Mouse (Mus musculus): ENCODE measurements around the gene Apod.
"Not testable (repeated sequence)": the region's sequence is repeated elsewhere in the genome, so short reads cannot be mapped to it uniquely, and the experiment has no call there.

Gene Apod

DNA sequence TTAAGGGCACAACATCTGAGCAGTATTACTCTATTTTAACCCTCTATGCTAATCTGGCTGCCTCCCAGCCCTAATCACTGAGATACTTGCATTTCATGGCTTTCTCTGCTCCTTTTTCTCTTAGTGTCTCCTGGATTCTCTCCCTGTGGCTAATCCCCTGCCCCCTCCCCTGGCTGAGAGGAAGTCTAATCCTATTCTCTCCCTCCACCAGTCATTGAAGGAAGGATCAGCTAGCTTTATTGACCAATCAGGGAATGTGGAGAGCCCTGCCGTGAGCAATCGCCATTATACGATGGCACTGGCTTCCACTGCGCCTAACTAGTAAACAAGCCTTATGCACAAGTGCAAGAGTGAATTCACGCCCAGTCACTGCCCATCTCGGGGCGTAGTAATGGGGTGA, 6.3 kb upstream of the Apod start:
- no peak for DNase-seq (ENCODE audit: low spot score)

GRCm38 (mm10) chr16:31319723-31320122, 5.1 kb upstream of the Apod start:
- DNase-seq (ENCODE audit: low spot score): not testable (repeated sequence)

DNA sequence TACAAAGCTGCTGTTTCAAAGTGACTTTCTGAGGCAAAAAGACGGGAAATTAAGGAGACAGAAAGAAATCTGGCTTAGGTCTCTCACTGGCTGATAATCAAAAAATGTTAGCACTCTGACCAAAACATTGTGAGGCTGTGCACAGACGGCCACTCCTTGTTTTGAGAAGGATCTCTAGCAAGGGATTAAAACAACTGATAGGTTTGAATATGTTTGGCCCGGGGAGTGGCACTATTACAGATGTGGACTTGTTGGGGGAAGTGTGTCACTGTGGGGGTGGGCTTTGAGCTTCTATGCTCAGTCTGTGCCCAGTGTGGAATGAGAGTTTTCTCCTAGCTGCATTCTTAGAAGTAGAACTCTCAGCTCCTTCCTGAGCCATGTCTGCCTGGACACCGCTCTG, 4.7 kb upstream of the Apod start:
- no peak for DNase-seq (ENCODE audit: low spot score)

DNA sequence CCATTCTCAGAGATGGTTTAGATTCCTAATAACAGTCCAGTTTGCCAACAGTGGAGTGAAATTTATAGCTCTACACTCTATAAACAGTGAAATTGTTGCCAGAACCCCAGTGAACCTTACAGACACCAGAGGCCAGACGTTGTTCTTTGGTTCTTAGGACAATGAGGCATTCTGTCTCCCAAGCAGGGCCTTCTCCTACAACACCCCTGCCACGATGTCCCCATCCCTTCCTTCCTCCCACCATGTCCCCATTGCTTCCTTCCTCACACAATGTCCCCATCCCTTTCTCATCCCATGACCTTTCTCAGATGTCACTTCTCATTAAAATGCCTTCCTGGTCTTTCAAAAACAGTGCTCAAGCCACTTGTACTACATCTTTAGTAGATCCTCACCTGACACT, 3.8 kb upstream of the Apod start:
- DNase-seq (ENCODE audit: low spot score): no peak

DNA sequence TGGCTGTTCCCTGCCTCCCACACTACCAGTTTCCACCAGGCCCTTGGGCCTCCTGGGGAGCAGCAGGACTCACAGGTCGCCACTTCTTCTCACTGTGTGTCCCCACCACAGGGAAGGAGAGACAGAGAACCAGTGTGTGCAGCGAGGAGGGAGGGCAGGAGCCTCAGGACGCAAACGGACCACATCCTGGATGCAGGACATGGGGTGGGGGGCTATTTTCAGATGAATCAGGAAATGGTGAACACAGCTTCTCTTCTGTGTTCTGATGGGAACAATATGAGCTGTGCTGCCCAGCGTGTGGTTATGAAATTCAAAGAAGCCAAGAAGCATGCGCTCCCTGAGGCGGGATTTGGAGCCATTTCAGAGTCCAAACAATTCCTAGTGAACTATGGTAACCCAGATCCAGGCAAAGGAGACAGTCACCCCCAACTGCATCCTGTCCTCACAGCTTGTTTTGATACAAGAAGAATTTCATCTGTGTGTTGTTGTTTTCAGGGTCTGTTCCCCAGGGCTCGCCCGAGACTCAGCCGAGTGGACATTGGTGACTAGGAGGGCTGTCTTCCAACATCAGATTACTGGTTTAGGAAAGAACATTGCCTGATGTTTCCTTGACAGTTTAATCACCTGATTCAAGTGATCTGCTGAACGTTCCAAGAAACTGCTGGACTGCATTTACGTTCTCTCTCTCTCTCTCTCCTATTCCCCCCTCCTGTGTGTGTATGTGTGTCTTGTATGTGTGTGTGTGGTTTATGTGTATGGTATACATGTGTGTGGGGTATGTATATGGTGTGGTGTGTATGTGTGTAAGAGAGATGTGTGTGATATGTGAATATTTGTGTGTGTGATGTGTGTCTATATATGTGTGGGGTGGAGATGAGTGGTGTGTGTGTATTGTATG, 1.9 kb upstream of the Apod start:
- DNase-seq (ENCODE audit: low spot score): peak; percentile 43

DNA sequence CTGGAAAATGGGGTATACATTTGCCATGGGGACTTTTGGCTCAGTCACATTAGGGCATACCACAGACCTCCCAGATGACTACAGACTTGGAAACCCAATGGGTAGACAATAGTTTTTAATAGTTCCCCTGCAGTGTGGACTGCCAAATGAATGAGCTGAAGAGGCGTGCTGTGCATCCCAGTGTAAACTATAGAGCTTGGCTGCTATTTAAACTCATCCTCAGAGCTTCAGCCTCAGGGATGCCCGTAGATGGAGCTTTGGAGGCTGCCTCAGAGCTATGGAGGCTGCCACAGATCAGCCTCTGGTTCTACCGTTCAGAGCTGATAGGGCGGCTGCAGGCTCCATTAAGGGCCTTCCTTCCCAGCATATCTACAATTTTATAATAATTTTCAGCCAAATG, 686 bp upstream of the Apod start:
- DNase-seq (ENCODE audit: low spot score): no peak

GRCm38 (mm10) chr16:31313611-31314010, 997 bp downstream of the Apod start:
- no peak for DNase-seq (ENCODE audit: low spot score)

DNA sequence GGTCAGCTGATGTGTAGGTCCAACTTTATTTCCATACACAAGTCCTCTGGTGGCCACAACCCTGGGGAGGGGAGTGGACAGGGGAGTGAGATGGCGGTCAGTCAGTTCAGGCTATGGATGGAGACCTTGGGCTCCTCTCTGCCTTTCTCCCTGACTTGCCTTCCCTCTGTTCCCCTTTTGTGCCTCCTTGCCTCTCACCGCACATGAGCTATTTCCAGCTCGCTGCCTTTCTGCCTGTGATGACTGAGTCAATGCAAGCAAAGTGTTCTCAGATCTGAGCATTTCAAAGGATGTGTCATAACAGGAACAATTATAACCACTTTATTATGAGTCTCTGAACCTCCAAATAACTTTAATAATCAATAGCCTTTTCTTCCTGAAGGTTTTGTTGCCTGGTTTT, 2.3 kb downstream of the Apod start:
- DNase-seq (ENCODE audit: low spot score): peak; percentile 35

- DNase-seq (ENCODE audit: low spot score): no peak
Measured at GRCm38 (mm10) chr16:31305199-31305919, 9.2 kb downstream of the Apod start.

DNA sequence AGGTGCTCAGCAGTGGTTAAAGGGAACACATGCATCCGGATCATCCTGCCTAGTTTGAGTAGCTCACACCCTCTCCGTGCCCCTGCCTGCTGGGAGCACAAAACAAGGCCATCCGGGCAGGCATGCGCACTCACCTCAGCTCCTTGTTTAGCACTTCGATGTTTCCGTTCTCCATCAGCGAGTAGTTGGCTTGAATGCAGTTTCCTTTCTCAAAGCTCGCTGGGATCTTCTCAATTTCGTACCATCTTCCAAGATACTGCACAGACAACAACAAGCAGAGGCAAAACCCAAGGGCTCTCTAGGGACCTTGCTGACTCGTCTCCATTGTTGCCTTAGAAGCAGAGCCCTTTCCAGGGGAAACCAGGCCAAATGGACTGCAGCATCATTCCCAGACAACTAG, 11.3 kb downstream of the Apod start:
- DNase-seq (ENCODE audit: low spot score): no peak

GRCm38 (mm10) chr16:31300883-31301532, 13.6 kb downstream of the Apod start:
- no peak for DNase-seq (ENCODE audit: low spot score)

- no peak for DNase-seq (ENCODE audit: low spot score)
Measured at GRCm38 (mm10) chr16:31300467-31300866, 14.1 kb downstream of the Apod start.

GRCm38 (mm10) chr16:31299960-31300353, 14.7 kb downstream of the Apod start:
- no peak for DNase-seq (ENCODE audit: low spot score)

DNA sequence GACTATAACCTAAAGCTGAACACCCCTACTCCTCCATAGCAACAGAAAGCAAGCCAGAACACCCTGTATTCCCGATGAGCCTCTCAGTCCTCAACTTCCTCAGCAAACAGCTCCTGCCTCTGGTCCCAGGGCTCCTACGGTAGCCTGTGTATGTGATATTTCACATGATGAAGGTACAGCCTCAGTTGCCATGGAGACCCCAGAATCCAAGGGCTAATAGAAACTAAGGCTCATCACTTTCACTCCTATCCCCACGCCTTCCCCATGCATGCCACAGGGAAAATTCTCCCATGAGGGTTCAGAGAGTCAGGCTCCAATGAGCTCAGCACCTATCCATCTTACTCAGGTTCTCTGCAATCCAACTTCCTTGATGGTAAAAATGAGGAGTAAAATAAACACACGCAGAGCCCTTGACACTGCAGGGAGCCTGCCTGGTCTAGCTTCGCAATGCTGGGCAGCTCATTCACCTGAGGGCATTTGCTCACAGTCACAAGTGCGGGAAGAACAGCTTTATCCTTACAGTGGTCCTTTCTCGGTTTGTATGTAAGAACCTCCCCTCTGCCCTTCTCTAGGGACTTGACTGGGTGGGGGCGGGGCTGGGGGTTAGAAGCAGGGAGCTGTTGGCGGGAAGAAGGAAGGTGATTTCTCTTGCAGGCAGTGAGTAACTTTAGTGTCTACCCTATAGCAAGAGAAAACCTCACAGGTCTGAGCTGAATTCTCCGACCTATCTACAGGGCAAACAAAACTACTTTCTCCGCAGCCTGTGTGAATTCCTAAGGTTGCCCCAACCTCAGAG, 15.2 kb downstream of the Apod start:
- DNase-seq (ENCODE audit: low spot score): no peak

DNA sequence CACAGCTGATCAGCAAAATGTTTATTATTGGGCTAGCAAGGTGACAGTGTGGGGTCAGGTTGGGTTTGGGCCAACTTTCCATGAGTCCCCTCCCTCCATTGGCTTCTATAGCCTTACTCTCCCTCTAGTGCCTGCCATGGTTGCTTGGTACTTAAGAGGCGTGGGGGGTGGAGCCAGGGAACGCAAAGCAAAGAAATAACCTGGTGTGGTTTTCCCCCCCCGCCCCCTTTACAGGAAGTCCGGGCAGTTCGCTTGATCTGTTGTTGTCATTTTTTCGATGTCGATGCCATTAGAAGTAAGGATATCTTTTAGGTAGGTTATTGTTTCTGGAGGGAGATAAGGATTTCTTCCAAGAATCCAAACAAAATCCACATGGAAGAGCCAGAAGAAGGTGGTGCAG, 17.5 kb downstream of the Apod start:
- no peak for DNase-seq (ENCODE audit: low spot score)

DNA sequence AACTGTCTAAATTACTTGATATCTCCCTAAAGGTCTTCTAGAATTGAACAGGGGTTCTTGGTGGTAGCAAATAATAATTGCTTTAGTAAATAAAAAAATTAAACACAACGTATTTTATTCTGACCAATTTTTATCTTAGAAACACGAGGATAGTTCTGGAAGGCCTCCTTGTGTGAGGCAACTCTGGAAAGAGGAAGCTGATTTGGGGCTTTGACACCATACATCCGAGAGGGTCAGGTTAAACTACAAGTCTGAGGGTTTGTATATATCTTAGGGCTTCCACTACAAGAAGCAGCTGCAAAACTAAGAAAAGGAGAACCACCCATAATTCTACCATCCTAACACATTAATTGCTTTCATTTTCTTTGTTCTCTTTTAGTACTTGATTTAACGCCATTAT, 20.8 kb downstream of the Apod start:
- DNase-seq (ENCODE audit: low spot score): no peak

DNA sequence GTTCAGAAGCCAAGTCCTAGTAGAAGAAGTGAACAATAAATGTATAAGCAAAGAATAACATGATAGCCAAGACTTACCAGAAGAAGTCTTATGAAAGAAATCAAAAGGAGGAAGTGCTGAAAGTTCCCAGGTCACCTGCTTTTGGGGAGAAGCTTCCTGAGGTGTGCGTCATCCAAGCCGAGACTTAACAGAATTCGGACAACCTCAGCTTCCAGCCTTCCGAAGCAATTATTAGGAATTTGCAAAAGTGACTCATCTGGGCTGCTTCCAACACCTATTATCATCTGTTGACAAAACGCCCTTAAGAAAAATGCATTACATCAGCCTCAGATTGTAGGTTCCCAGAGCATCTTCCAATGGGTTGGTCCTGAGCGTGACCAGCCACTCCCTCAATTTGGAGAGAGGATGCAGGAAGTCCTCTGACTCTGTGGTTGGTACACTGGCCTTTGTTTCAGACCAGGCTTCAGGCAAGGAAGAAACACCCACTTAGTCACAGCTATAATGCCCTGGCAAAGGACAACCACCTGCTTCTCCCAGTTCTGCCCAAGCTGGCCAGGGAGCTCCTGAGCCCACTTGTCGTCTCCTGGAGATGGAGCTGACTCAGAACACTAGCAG, 23.8 kb downstream of the Apod start:
- DNase-seq (ENCODE audit: low spot score): no peak

- DNase-seq (ENCODE audit: low spot score): peak; percentile 88
Measured at GRCm38 (mm10) chr16:31290281-31290680, 24.3 kb downstream of the Apod start.

DNA sequence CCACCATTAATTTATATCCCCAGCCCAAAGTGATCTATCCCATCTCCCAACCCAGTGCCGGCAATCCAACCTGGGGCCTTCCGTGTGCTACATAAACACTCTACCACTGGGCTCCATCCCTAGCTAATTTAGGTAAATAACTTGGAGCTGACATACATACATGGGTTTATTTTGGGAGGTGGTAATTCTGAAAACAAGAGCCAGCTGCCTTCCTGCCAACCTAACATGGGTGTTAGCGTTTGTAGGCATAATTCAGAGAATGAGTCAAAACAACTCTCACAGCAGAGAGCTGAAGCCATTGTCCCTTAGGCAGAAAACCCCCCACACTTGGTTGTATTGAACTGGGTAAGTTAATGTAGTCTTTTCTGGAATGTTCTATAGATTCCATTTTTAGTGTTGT, 26.9 kb downstream of the Apod start:
- no peak for DNase-seq (ENCODE audit: low spot score)

DNA sequence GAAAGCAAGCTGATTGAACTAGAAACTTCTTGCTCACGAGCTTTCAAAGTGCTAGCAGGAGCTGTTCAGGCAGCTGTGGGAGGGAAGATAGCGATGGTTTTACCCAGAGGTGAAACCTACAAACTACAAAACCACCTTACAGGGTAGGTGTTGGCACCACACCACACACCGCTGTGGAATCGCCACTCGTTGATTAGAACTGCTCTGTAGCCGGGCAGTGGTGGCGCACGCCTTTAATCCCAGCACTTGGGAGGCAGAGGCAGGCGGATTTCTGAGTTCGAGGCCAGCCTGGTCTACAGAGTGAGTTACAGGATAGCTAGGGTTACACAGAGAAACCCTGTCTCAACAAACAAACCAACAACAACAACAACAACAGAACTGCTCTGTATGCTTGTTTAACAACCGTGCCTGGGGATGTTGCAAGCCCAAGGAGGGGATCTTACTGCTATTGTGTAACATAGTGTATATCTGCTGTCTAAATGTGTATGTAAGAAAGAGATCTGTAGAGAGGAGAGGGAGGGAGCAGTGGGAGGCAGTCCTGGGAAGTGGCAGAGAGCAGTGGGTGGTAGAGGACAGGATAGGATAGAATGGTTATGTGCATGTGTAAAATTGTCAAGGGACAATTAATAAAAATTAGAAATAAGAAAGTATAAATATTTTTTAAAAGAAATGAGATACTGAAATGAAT, 27.7 kb downstream of the Apod start:
- no peak for DNase-seq (ENCODE audit: low spot score)

GRCm38 (mm10) chr16:31281981-31282380, 32.6 kb downstream of the Apod start:
- no peak for DNase-seq (ENCODE audit: low spot score)

Measured in layer of hippocampus, adult 11-12 months (tissue).